Mouse (Mus musculus) intestine, embryonic 15.5 days (tissue): ENCODE results near the gene Sun3. TPM values are rescaled to one million over a fixed set of nuclear protein-coding genes. Genes with fewer than 3 reads are reported as not detected.

Source experiments
- ATAC-seq: fragments of 200-750 bp; cut with Nextera tagmentation; 2 replicates; pipeline ENCODE4 v1.8.0; 2017; ENCODE audit warnings: moderate TSS enrichment, moderate library complexity
- H3K27ac ChIP-seq: fragments of 300-500 bp; sonication (generic); 2 replicates; pipeline ENCODE4 v1.5.1; 2015; ENCODE audit warnings: mild to moderate bottlenecking, inconsistent platforms
- H3K27me3 ChIP-seq: fragments of 300-500 bp; sonication (generic); replicated peaks from 2 replicates; pipeline ENCODE4 v1.6.1; 2015; ENCODE audit warnings: inconsistent platforms
- H3K36me3 ChIP-seq: fragments of 300-500 bp; sonication (generic); 2 replicates; pipeline ENCODE4 v1.6.1; 2015; ENCODE audit warnings: inconsistent platforms
- H3K4me1 ChIP-seq: fragments of 300-500 bp; sonication (generic); replicated peaks from 2 replicates; pipeline ENCODE4 v1.6.1; 2015; ENCODE audit warnings: inconsistent platforms
- H3K4me2 ChIP-seq: fragments of 300-500 bp; sonication (generic); replicated peaks from 2 replicates; pipeline ENCODE4 v1.6.1; 2015; ENCODE audit warnings: mild to moderate bottlenecking, inconsistent platforms
- H3K4me3 ChIP-seq: fragments of 300-500 bp; sonication (generic); replicated peaks from 2 replicates; pipeline ENCODE4 v1.5.1; 2015; ENCODE audit warnings: inconsistent platforms
- H3K9ac ChIP-seq: fragments of 300-500 bp; sonication (generic); 2 replicates; pipeline ENCODE4 v1.6.1; 2015; ENCODE audit warnings: inconsistent platforms
- H3K9me3 ChIP-seq: fragments of 300-500 bp; sonication (generic); 2 replicates; pipeline ENCODE4 v1.6.1; 2016; ENCODE audit warnings: inconsistent platforms
- WGBS: fragments of 180-500 bp; shearing (Covaris S2); methylation state at CpG from one replicate; pipeline ENCODE4 v1.1.7; 2015; 5-methylcytosine and 5-hydroxymethylcytosine counted together
- polyA plus RNA-seq: library from polyadenylated mRNA; unstranded; fragments of >200 nt; fragmentation: Nextera tagmentation; extraction: Ambion mirVana; gene quantifications from 2 replicates; pipeline ENCODE4 v1.2.1, GENCODE M21; 2015

The Sun3 gene
- polyA plus RNA-seq, 1 experiment from 2014 or later, result 0.46 TPM

DNA sequence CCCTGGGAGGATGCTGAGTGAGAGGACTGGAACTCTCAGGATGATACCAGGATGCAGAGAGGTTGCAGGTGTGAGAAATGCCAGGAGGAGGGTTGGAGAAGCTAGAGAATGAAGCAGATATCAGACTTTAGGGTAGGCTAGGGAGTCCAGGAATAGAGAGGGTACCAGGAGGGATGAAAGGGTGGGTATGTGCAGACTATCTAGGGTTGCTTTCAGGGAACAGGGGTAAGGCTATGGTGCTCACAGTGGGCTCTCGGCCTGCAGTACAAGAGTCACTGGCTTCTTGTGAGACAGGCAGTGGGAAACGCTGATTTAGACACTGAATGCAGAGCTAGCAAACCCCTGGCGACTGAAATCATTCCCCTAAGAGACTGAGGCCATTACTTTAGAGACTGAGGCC, 75.6 kb downstream of the Sun3 start, which contains the start of gene Pkd1l1:
Pkd1l1 (minus strand) TSS at position 101 of the 400 bp plus-strand sequence.
- ATAC-seq, result no peak
- no peaks in the 10 kb centered on the region for H3K9me3 ChIP-seq
- 0 out of 2 replicates have a peak, but pooled peaks cover 3% of the 10 kb centered on the region for H3K4me1 ChIP-seq
- H3K4me2 ChIP-seq, result no peak within 1 kb of the TSS
- 80% methylated on average over 3 of the region's 3 CpGs for WGBS
- no peaks in the 10 kb centered on the region for H3K27me3 ChIP-seq
- no peaks in the 10 kb centered on the region for H3K36me3 ChIP-seq
- H3K27ac ChIP-seq, result no peak within 1 kb of the TSS
- no peak within 1 kb of the TSS for H3K9ac ChIP-seq
- no peak within 1 kb of the TSS for H3K4me3 ChIP-seq

GRCm38 (mm10) chr11:8972093-8972492, 76.7 kb downstream of the Sun3 start:
- 0 out of 2 replicates have a peak, but pooled peaks cover 3% of the 10 kb centered on the region for H3K4me1 ChIP-seq
- no peaks in the 10 kb centered on the region for H3K27me3 ChIP-seq
- no peaks in the 10 kb centered on the region for H3K36me3 ChIP-seq
- no peak for ATAC-seq
- H3K9ac ChIP-seq, result no peak overlapping the region
- H3K4me2 ChIP-seq, result no peak overlapping the region
- no peak overlapping the region for H3K27ac ChIP-seq
- no peak overlapping the region for H3K4me3 ChIP-seq
- no peaks in the 10 kb centered on the region for H3K9me3 ChIP-seq
- 80% methylated on average over 6 of the region's 6 CpGs for WGBS

DNA sequence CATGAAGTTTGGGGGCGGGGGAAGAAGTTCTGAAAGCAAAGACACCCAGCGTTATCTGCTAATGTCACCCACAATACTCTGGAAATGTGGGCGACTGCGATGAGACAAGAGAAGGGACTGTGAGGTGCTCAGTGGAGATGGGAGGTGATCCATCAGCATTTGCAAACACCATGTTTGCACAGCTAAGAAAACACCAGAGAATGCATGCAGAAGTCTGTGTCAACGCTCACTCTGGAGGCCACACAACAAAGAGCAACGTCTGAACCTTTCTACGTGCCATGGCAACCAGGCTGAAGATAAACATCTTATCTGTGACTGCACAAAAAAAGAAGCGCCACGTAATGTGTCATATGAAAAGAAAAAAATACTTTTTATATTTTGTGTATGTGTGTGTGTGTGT, 78.3 kb downstream of the Sun3 start:
- no peaks in the 10 kb centered on the region for H3K4me1 ChIP-seq
- H3K27ac ChIP-seq, result no peak overlapping the region
- ATAC-seq, result no peak
- H3K36me3 ChIP-seq, result no peaks in the 10 kb centered on the region
- no peak overlapping the region for H3K4me2 ChIP-seq
- H3K9me3 ChIP-seq, result no peaks in the 10 kb centered on the region
- no peaks in the 10 kb centered on the region for H3K27me3 ChIP-seq
- no peak overlapping the region for H3K9ac ChIP-seq
- H3K4me3 ChIP-seq, result no peak overlapping the region
- whole genome bisulfite sequencing, result 65% methylated on average over 9 of the region's 9 CpGs

- Histone ChIP-seq H3K27ac (no peak overlapping the region), H3K36me3 (no peaks in the 10 kb centered on the region), H3K9ac (no peak overlapping the region), H3K4me2 (no peak overlapping the region), H3K4me1 (no peaks in the 10 kb centered on the region), H3K27me3 (no peaks in the 10 kb centered on the region), H3K9me3 (no peaks in the 10 kb centered on the region), H3K4me3 (no peak overlapping the region)
- no peak for ATAC-seq
- WGBS, result 97% methylated on average over 7 of the region's 7 CpGs
Observed at GRCm38 (mm10) chr11:8968094-8968493, 80.7 kb downstream of the Sun3 start.

Other genes starting within 250 kb of the Sun3 start
- gene Pkd1l1, start 75.7 kb downstream of the Sun3 start, polyA plus RNA-seq, result 0.08 TPM in 1 of 2 replicates, not detected in the other
- gene Hus1, start 37.8 kb downstream of the Sun3 start, polyA plus RNA-seq, result 13.2 and 14.1 TPM in 2 replicates
- gene Gm11992, start 397 bp downstream of the Sun3 start, polyA plus RNA-seq, result 0.50 and 0.58 TPM in 2 replicates
- 5.4 and 6.6 TPM in 2 replicates for gene Upp1, start 69.1 kb upstream of the Sun3 start, polyA plus RNA-seq
- gene Abca13, start 143.0 kb upstream of the Sun3 start, polyA plus RNA-seq, result 0.39 and 0.52 TPM in 2 replicates